Mouse (Mus musculus) testis, adult 2 months (tissue): ENCODE results near the gene Sbk3. TPM values are rescaled to one million over a fixed set of nuclear protein-coding genes. Genes with fewer than 3 reads are reported as not detected.

ENCODE experiments used
- H3K27ac ChIP-seq: fragments of 200-500 bp; 2 replicates; pipeline ENCODE4 v1.5.1; 2012; ENCODE audit warnings: low read depth, low read length; ENCODE audit not compliant: control insufficient read depth, insufficient read depth
- H3K27me3 ChIP-seq: fragments of 200-500 bp; 2 replicates; pipeline ENCODE4 v1.6.1; 2012; ENCODE audit warnings: mild to moderate bottlenecking, low read length, moderate library complexity; ENCODE audit not compliant: control insufficient read depth, insufficient read depth
- H3K36me3 ChIP-seq: fragments of 200-500 bp; 2 replicates; pipeline ENCODE4 v1.6.1; 2012; ENCODE audit warnings: mild to moderate bottlenecking, low read length; ENCODE audit not compliant: control insufficient read depth, insufficient read depth
- H3K4me1 ChIP-seq: fragments of 200-500 bp; 2 replicates; pipeline ENCODE4 v1.6.1; 2012; ENCODE audit warnings: low read length; ENCODE audit not compliant: control insufficient read depth, insufficient read depth
- H3K4me3 ChIP-seq: fragments of 200-500 bp; 2 replicates; pipeline ENCODE4 v1.5.1; 2012; ENCODE audit warnings: low read depth, mild to moderate bottlenecking, low read length, moderate library complexity, mixed read lengths; ENCODE audit not compliant: control insufficient read depth
- CTCF ChIP-seq: fragments of 200-500 bp; IDR thresholded peaks from 2 replicates; pipeline ENCODE4 v1.5.1; 2012; ENCODE audit warnings: low read depth, mild to moderate bottlenecking, inconsistent platforms, low read length, moderate library complexity; ENCODE audit not compliant: control insufficient read depth, insufficient read depth, insufficient replicate concordance
- POLR2A ChIP-seq: fragments of 200-500 bp; IDR thresholded peaks from 2 replicates; pipeline ENCODE4 v1.6.1; 2012; ENCODE audit warnings: low read depth, mild to moderate bottlenecking, inconsistent platforms, low read length, moderate library complexity; ENCODE audit not compliant: control insufficient read depth
- polyA plus RNA-seq: library from polyadenylated mRNA; depleted of rRNA; stranded (reverse); fragments of >200 nt; gene quantifications from 2 replicates; pipeline ENCODE4 v1.2.3, GENCODE M21; 2012

Gene Sbk3
- polyA plus RNA-seq, 1 experiment, result 0.27 TPM

GRCm38 (mm10) chr7:4922508-4922907 is 48.5 kb downstream of the Sbk3 start:
- no peaks in the 10 kb centered on the region for H3K27me3 ChIP-seq
- TF ChIP-seq CTCF, result no peak
- TF ChIP-seq POLR2A, result no peak; the same call in 1 of the 2 replicates
- H3K4me1 ChIP-seq, result peaks cover 46% of the 10 kb centered on the region
- no peaks in the 10 kb centered on the region for H3K36me3 ChIP-seq
- peak overlapping the region; percentile 94 for H3K4me3 ChIP-seq
- H3K27ac ChIP-seq, result peak overlapping the region; percentile 94

GRCm38 (mm10) chr7:4921824-4922482 is 49.0 kb downstream of the Sbk3 start, which contains the start of gene Nat14:
Gene Nat14 (plus strand): TSS chr7:4922028.
- Histone ChIP-seq H3K27me3 (no peaks in the 10 kb centered on the region), H3K27ac (peak within 1 kb of the TSS; percentile 94), H3K36me3 (no peaks in the 10 kb centered on the region), H3K4me3 (peak within 1 kb of the TSS; percentile 94), H3K4me1 (peaks cover 46% of the 10 kb centered on the region)
- TF ChIP-seq CTCF, result no peak

DNA sequence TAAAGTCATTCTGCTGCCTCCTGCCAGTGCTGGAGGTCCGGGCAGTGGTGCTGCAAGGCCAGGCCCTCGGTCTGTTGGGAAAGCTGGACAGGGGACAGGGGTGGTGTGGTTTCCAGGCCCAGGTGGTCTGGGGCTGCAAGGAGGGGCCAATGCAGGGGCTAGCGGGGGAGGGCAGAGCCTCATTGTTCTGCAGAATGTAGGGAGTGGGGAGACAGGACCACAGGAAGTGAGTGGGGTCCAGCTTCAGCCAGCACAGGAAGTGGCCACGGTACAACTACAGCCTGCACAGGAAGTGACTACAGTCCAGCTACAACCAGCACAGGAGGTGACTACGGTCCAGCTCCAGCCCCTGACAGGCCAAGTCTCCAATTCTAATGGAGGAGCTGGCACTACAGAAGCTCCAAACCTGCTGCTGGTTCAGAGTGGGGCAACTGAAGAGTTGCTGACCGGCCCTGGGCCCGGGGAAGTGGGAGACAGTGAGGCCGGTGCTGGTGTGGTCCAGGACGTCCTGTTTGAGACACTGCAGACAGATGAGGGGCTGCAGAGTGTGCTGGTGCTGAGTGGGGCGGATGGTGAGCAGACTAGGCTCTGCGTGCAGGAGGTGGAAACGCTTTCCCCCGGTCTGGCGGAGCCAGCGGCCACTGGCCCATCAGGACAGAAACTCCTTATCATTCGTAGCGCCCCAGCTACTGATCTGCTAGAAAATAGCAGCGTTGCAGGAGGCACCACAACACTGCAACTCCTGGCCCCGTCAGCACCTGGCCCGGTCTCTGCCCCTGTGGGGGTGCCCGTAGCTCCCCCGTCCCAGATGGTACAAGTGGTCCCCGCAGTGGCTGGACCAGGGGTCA is 49.8 kb downstream of the Sbk3 start:
- H3K4me1 ChIP-seq, result peaks cover 46% of the 10 kb centered on the region
- TF ChIP-seq POLR2A (no peak), CTCF (no peak)
- no peak overlapping the region for H3K27ac ChIP-seq
- H3K36me3 ChIP-seq, result no peaks in the 10 kb centered on the region
- peak overlapping the region; percentile 65 for H3K4me3 ChIP-seq
- H3K27me3 ChIP-seq, result no peaks in the 10 kb centered on the region

- peak overlapping the region; percentile 14; the same call in 1 of the 2 replicates for H3K4me3 ChIP-seq
- no peaks in the 10 kb centered on the region for H3K36me3 ChIP-seq
- no peaks in the 10 kb centered on the region for H3K27me3 ChIP-seq
- peaks cover 49% of the 10 kb centered on the region for H3K4me1 ChIP-seq
- no peak for TF ChIP-seq CTCF
- TF ChIP-seq POLR2A, result no peak
- no peak overlapping the region for H3K27ac ChIP-seq
Observed at GRCm38 (mm10) chr7:4920496-4920895, 50.5 kb downstream of the Sbk3 start.

GRCm38 (mm10) chr7:4919971-4920370 is 51.0 kb downstream of the Sbk3 start:
- no peak overlapping the region for H3K4me3 ChIP-seq
- peaks cover 49% of the 10 kb centered on the region for H3K4me1 ChIP-seq
- no peaks in the 10 kb centered on the region for H3K36me3 ChIP-seq
- H3K27ac ChIP-seq, result no peak overlapping the region
- no peak for TF ChIP-seq CTCF
- TF ChIP-seq POLR2A, result no peak
- H3K27me3 ChIP-seq, result no peaks in the 10 kb centered on the region

DNA sequence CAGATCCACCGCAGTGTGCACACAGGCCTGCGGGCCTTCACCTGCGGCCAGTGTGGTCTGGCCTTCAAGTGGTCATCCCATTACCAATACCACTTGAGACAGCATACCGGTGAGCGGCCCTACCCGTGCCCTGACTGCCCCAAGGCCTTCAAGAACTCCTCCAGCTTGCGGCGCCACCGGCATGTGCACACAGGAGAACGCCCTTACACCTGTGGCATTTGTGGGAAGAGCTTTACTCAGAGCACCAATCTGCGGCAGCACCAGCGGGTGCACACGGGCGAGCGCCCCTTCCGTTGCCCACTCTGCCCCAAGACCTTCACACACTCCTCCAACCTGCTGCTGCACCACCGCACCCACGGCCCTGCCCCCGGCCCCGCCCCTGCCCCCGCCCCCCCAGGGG is 51.9 kb downstream of the Sbk3 start:
- no peaks in the 10 kb centered on the region for H3K36me3 ChIP-seq
- H3K4me1 ChIP-seq, result peaks cover 48% of the 10 kb centered on the region
- no peak for TF ChIP-seq POLR2A
- TF ChIP-seq CTCF, result no peak
- no peak overlapping the region for H3K4me3 ChIP-seq
- no peaks in the 10 kb centered on the region for H3K27me3 ChIP-seq
- H3K27ac ChIP-seq, result no peak overlapping the region

DNA sequence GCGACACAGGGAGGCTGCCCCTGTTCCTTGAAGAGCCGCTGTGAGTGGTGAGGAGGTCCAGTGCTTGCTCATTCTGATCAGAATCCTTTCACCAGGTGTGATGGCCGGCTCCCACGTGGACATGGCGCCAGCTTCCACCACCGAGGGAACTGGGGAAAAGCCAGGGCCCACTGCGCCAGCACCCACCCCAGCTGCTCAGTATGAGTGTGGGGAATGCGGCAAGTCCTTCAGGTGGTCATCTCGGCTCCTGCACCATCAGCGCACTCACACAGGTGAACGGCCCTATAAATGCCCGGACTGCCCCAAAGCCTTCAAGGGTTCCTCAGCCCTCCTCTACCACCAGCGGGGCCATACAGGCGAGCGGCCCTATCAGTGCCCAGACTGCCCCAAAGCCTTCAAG is 52.3 kb downstream of the Sbk3 start:
- no peak overlapping the region for H3K4me3 ChIP-seq
- peaks cover 44% of the 10 kb centered on the region for H3K4me1 ChIP-seq
- TF ChIP-seq CTCF (no peak), POLR2A (no peak)
- no peaks in the 10 kb centered on the region for H3K36me3 ChIP-seq
- H3K27me3 ChIP-seq, result no peaks in the 10 kb centered on the region
- H3K27ac ChIP-seq, result no peak overlapping the region
